Mouse (Mus musculus): ENCODE data around the gene Gm17657. TPM values are rescaled to one million over a fixed set of nuclear protein-coding genes. Genes with fewer than 3 reads are reported as not detected.

Gm17657 gene
- polyA plus RNA-seq, 1 experiment = 2.4 TPM

DNA sequence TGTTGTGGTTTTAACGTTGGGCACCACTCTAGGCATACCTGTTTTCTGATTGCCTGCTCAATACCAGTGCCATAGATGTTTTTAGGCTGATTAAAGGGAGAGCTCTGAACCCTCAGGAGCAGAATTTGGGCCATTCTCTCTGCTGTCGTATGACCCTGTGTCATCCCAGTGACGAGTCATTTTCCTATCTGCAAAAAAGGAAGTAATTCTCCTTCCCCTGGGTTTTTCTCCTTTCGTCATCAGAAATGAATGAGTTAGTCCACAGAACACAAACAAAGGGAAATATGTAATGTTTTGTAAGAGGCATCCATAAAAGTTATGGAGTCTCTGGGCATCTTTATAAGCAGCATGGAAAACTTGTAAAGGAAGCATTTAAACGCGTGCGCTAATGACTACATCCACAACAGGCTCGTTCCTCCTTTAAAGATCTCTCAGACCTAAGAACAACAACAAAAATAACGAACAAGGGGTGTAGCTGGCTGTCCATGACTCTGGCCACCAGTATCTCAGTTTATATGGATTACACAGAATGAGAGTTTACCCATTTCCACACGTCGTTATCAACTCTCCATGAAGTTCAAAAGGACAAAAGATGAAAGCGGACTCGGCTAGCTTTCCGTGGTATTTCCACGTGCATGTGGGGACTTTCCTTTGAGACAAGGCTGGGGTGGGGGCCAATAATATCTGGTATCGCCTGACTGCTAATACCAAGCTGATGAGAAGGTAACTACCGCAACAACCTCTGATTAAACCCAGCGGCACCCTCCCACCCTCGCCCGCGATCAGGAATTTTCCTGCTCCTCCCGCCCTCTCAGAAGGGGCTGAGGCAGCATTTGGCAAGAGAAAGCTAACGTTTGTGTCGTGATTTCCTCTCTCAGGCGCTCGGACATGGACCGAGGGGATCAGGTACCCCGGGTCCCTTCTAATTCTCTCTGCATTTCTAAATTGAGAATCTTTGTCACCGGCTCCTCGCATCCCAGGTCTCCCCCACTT, 60.2 kb downstream of the Gm17657 start:
- H3K27me3 ChIP-seq (ENCODE audit: control insufficient read depth, insufficient read depth, low read length, poor library complexity, severe bottlenecking) = no peaks in the 10 kb centered on the region
- peak overlapping the region; percentile 81 for H3K27ac ChIP-seq (ENCODE audit: insufficient read depth, low read length)
- peaks cover 25% of the 10 kb centered on the region for H3K36me3 ChIP-seq (ENCODE audit: control insufficient read depth, insufficient read depth, low read length, poor library complexity, severe bottlenecking)
- peak overlapping the region; percentile 88 for H3K4me3 ChIP-seq (ENCODE audit: low read depth, low read length)
- peak overlapping the region; percentile 86 for H3K9ac ChIP-seq (ENCODE audit: low read depth, poor library complexity, severe bottlenecking)
- no peak for TF ChIP-seq EP300 (IDR thresholded peaks at IDR 0.05; ENCODE audit: insufficient read depth, low read depth, low read length)
- TF ChIP-seq CTCF (IDR thresholded peaks at IDR 0.05; ENCODE audit: low read depth, low read length) = no peak
- TF ChIP-seq POLR2A (IDR thresholded peaks at IDR 0.05; ENCODE audit: insufficient read depth, low read length) = no peak
- no peaks in the 10 kb centered on the region for H3K9me3 ChIP-seq (replicated peaks; ENCODE audit: control insufficient read depth, insufficient read depth, low read length, poor library complexity, severe bottlenecking)
- H3K4me1 ChIP-seq (ENCODE audit: control insufficient read depth, insufficient read depth, low read length) = no peaks in the 10 kb centered on the region

DNA sequence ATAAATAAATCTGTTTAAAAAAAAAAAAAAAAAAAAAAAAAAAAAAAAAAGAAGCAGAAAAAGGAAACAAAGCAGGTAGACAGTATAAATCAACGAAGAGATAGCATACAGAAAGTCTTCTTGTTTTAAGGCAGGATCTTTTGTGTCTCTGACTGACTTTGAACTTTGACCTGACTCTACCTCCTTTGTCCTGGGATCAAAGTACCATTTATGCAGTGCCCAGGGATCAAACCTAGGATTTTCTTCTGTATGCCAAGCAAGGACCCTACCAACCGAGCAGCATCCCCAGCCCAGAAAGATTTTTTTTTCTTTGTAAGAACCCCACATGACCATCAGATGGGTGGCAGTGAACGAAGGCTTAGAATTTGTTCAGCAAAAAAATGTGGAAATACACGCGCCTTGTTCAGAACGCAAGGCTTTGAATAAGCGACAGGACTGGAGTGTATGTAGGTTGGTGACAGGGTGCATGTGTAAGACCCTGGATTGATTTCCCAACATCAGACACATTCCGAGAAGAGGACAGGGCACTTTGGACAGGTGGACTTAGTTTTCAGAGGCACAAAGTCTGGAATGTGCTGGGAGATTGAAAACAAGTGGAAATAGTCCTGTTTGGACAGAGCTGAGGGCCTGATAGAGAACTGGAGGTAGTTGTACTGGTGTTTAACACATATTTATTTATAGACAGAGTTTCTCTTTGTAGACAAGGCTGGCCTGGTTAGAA, 61.0 kb downstream of the Gm17657 start:
- no peaks in the 10 kb centered on the region for H3K27me3 ChIP-seq (ENCODE audit: control insufficient read depth, insufficient read depth, low read length, poor library complexity, severe bottlenecking)
- no peak overlapping the region for H3K4me3 ChIP-seq (ENCODE audit: low read depth, low read length)
- peaks cover 17% of the 10 kb centered on the region for H3K36me3 ChIP-seq (ENCODE audit: control insufficient read depth, insufficient read depth, low read length, poor library complexity, severe bottlenecking)
- H3K9me3 ChIP-seq (replicated peaks; ENCODE audit: control insufficient read depth, insufficient read depth, low read length, poor library complexity, severe bottlenecking) = no peaks in the 10 kb centered on the region
- H3K9ac ChIP-seq (ENCODE audit: low read depth, poor library complexity, severe bottlenecking) = no peak overlapping the region
- 0 out of 2 replicates have a peak overlapping the region, but pooled peaks have one; percentile 81 for H3K27ac ChIP-seq (ENCODE audit: insufficient read depth, low read length)
- no peak for TF ChIP-seq CTCF (IDR thresholded peaks at IDR 0.05; ENCODE audit: low read depth, low read length)
- no peaks in the 10 kb centered on the region for H3K4me1 ChIP-seq (ENCODE audit: control insufficient read depth, insufficient read depth, low read length)

DNA sequence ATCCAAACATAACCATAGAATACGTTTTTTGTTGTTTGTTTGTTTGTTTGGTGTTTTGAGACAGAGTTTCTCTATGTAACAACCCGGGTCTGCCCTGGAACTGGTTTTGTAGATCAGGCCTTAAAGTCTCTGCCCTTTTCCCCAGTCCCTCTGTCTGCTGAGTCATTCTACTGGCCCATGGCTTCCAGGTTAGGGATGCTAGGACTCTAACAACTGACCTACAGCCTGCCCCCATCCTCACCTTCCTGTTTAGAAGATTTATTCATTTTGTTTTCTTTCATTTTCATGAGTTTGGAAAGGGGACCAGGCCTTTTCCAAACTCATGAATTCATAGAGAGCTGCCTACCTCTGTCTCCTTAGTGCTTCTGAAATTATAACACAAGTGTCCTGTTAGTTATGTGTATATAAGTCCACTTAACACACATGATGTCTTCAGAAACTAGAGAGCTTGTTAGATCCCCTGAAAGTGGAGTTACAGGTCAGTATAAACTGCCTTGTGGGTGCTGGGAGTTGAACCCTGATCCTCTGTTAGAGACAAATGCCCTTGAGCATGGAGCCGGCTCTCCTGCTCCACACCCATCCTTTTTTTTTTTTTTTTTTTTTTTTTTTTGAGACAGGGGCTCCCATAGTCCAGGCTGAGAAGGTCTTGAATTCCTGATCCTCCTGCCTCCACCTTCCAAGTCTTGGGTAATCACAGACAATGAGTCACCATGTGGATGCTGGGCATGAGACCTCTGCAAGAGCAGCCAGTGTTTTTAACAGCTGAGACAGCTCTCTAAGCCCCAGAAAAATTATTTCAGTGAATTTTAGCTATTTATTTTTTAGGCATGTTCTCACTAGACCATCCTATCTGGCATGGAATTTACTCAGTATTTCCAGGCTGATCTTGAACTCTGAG, 63.9 kb downstream of the Gm17657 start:
- Histone ChIP-seq H3K4me1 (ENCODE audit: control insufficient read depth, insufficient read depth, low read length) (no peaks in the 10 kb centered on the region), H3K9ac (ENCODE audit: low read depth, poor library complexity, severe bottlenecking) (peak overlapping the region; percentile 43), H3K9me3 (replicated peaks; ENCODE audit: control insufficient read depth, insufficient read depth, low read length, poor library complexity, severe bottlenecking) (no peaks in the 10 kb centered on the region), H3K27ac (ENCODE audit: insufficient read depth, low read length) (peak overlapping the region; percentile 94), H3K36me3 (ENCODE audit: control insufficient read depth, insufficient read depth, low read length, poor library complexity, severe bottlenecking) (no peaks in the 10 kb centered on the region), H3K27me3 (ENCODE audit: control insufficient read depth, insufficient read depth, low read length, poor library complexity, severe bottlenecking) (no peaks in the 10 kb centered on the region), H3K4me3 (ENCODE audit: low read depth, low read length) (no peak overlapping the region)
- no peak for TF ChIP-seq CTCF (IDR thresholded peaks at IDR 0.05; ENCODE audit: low read depth, low read length)
- no peak for TF ChIP-seq POLR2A (IDR thresholded peaks at IDR 0.05; ENCODE audit: insufficient read depth, low read length)
- TF ChIP-seq EP300 (IDR thresholded peaks at IDR 0.05; ENCODE audit: insufficient read depth, low read depth, low read length) = no peak

DNA sequence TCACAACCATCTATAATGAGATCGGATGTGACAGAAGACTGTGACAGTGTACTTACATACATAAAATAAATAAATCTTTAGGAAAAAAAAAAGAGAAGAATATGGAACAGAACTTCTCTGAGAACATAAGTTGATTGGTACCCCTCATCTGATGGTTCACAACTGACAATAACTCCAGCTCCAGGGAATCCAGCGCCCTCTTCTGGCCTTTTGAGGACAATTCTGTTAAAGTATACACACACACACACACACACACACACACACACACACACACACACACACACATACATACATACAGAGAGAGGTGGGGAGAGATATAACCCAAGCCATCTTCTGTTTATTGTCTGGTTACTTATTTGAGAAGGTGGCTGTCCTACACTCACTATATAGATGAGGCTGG, 65.0 kb downstream of the Gm17657 start:
- no peaks in the 10 kb centered on the region for H3K9me3 ChIP-seq (replicated peaks; ENCODE audit: control insufficient read depth, insufficient read depth, low read length, poor library complexity, severe bottlenecking)
- H3K27me3 ChIP-seq (ENCODE audit: control insufficient read depth, insufficient read depth, low read length, poor library complexity, severe bottlenecking) = no peaks in the 10 kb centered on the region

DNA sequence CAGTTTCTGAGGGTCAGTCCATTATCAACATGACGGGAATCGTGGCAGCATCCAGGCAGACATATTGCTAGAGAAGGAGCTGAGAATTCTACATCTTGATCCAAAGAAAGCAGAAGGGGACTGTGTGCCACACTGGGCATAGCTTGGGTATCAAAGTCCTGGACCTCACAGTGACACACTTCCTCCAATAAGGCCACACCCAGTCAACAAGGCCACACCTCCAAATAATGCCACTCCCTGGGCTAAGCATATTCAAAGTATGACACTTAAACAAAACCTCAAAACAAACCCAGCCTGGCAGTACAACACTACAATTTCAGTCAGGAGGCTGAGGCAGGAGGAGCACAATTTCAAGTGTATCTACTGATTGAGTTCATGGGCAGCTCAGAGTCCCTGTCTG, 66.2 kb downstream of the Gm17657 start:
- Histone ChIP-seq H3K4me1 (ENCODE audit: control insufficient read depth, insufficient read depth, low read length) (no peaks in the 10 kb centered on the region), H3K27ac (ENCODE audit: insufficient read depth, low read length) (no peak overlapping the region), H3K27me3 (ENCODE audit: control insufficient read depth, insufficient read depth, low read length, poor library complexity, severe bottlenecking) (no peaks in the 10 kb centered on the region), H3K36me3 (ENCODE audit: control insufficient read depth, insufficient read depth, low read length, poor library complexity, severe bottlenecking) (no peaks in the 10 kb centered on the region), H3K9ac (ENCODE audit: low read depth, poor library complexity, severe bottlenecking) (no peak overlapping the region), H3K9me3 (replicated peaks; ENCODE audit: control insufficient read depth, insufficient read depth, low read length, poor library complexity, severe bottlenecking) (no peaks in the 10 kb centered on the region), H3K4me3 (ENCODE audit: low read depth, low read length) (no peak overlapping the region)
- TF ChIP-seq POLR2A (IDR thresholded peaks at IDR 0.05; ENCODE audit: insufficient read depth, low read length) (no peak), CTCF (IDR thresholded peaks at IDR 0.05; ENCODE audit: low read depth, low read length) (no peak), EP300 (IDR thresholded peaks at IDR 0.05; ENCODE audit: insufficient read depth, low read depth, low read length) (no peak)

More for the DNA sequence above, 65.0 kb downstream of the Gm17657 start:
- H3K4me1 ChIP-seq (ENCODE audit: control insufficient read depth, insufficient read depth, low read length) = no peaks in the 10 kb centered on the region
- H3K27ac ChIP-seq (ENCODE audit: insufficient read depth, low read length) = peak overlapping the region; percentile 10; the same call in 1 of the 2 replicates
- no peaks in the 10 kb centered on the region for H3K36me3 ChIP-seq (ENCODE audit: control insufficient read depth, insufficient read depth, low read length, poor library complexity, severe bottlenecking)
- H3K4me3 ChIP-seq (ENCODE audit: low read depth, low read length) = no peak overlapping the region
- TF ChIP-seq CTCF (IDR thresholded peaks at IDR 0.05; ENCODE audit: low read depth, low read length) (no peak), EP300 (IDR thresholded peaks at IDR 0.05; ENCODE audit: insufficient read depth, low read depth, low read length) (no peak), POLR2A (IDR thresholded peaks at IDR 0.05; ENCODE audit: insufficient read depth, low read length) (no peak)
- H3K9ac ChIP-seq (ENCODE audit: low read depth, poor library complexity, severe bottlenecking) = no peak overlapping the region

Measured in ES-Bruce4 (cell line).